28 mouse cellular contexts compared by ENCODE assay signal in genomic region chr1:190904714-190905113, GRCm38 (mm10). TPM values are rescaled to one million over a fixed set of nuclear protein-coding genes. Genes with fewer than 3 reads are reported as not detected.
DNase-seq lines count a peak whose midpoint lies in the region; ATAC-seq and TF ChIP-seq lines count a peak whose summit lies in the region.
"Had no signal": no experiment of that assay in that cellular context is flagged by ENCODE, and none has a peak within 500 bp of the region (broad histone marks: within the 10 kb centered on the region; RNA-seq: fewer than 3 reads in every experiment).

No protein-coding gene starts in this region.

- H3K9ac ChIP-seq in lung, embryonic 14.5 days, result no peak overlapping the region
- H3K9ac ChIP-seq in neural tube, embryonic 13.5 days, result no peak overlapping the region
- H3K9ac ChIP-seq in lung, postnatal 0 days (replicated peaks; ENCODE audit: low read depth), result no peak overlapping the region
- H3K9ac ChIP-seq in neural tube, embryonic 15.5 days (replicated peaks), result no peak overlapping the region
- H3K9ac ChIP-seq in liver, embryonic 11.5 days (ENCODE audit: low read depth, low read length), result no peak overlapping the region
- H3K9ac ChIP-seq: embryonic facial prominence, embryonic 13.5 days; forebrain, embryonic 12.5 days; forebrain, embryonic 15.5 days; heart, embryonic 12.5 days; heart, embryonic 15.5 days; hindbrain, embryonic 13.5 days had no signal

- no peak overlapping the region for H3K4me3 ChIP-seq in lung, embryonic 14.5 days (ENCODE audit: low read depth, low read length)
- H3K4me3 ChIP-seq in neural tube, embryonic 13.5 days, result no peak overlapping the region
- no peak overlapping the region for H3K4me3 ChIP-seq in lung, postnatal 0 days (ENCODE audit: low read depth, low read length)
- H3K4me3 ChIP-seq in neural tube, embryonic 15.5 days (replicated peaks), result no peak overlapping the region
- no peak overlapping the region for H3K4me3 ChIP-seq in liver, embryonic 11.5 days (ENCODE audit: low read depth, low read length)
- H3K4me3 ChIP-seq: embryonic facial prominence, embryonic 10.5 days; embryonic facial prominence, embryonic 13.5 days; erythroblast, embryonic 14.5 days; forebrain, embryonic 12.5 days; forebrain, embryonic 15.5 days; heart, embryonic 12.5 days; heart, embryonic 15.5 days; hindbrain, embryonic 10.5 days; hindbrain, embryonic 13.5 days had no signal

- H3K27ac ChIP-seq in lung, embryonic 14.5 days (ENCODE audit: low read depth), result no peak overlapping the region
- peak overlapping the region; percentile 62; the same call in 1 of the 2 replicates for H3K27ac ChIP-seq in neural tube, embryonic 13.5 days (replicated peaks)
- peak overlapping the region; percentile 69; the same call in 1 of the 2 replicates for H3K27ac ChIP-seq in lung, postnatal 0 days (ENCODE audit: low read length)
- H3K27ac ChIP-seq in neural tube, embryonic 15.5 days (replicated peaks), result 0 out of 2 replicates have a peak overlapping the region, but pooled peaks have one; percentile 43
- H3K27ac ChIP-seq in liver, embryonic 11.5 days (ENCODE audit: low read depth, low read length), result no peak overlapping the region
- H3K27ac ChIP-seq: embryonic facial prominence, embryonic 10.5 days; embryonic facial prominence, embryonic 13.5 days; forebrain, embryonic 12.5 days; forebrain, embryonic 15.5 days; heart, embryonic 15.5 days; hindbrain, embryonic 10.5 days had no signal

- peak; percentile 66; the same call in 1 of the 2 replicates for ATAC-seq in lung, embryonic 14.5 days (ENCODE audit: insufficient read depth)
- no peak for ATAC-seq in neural tube, embryonic 13.5 days (ENCODE audit: low read depth)
- ATAC-seq in lung, postnatal 0 days, result peak; percentile 84
- ATAC-seq in neural tube, embryonic 15.5 days (ENCODE audit: low FRiP score), result no peak
- ATAC-seq in liver, embryonic 11.5 days (replicated peaks; ENCODE audit: low FRiP score), result no peak
- ATAC-seq: CD4-positive, CD25-positive, alpha-beta regulatory T cell, adult 4 months; forebrain, embryonic 15.5 days had no signal

- H3K9me3 ChIP-seq in lung, embryonic 14.5 days (ENCODE audit: low read depth, low read length), result no peaks in the 10 kb centered on the region
- no peaks in the 10 kb centered on the region for H3K9me3 ChIP-seq in neural tube, embryonic 13.5 days
- no peaks in the 10 kb centered on the region for H3K9me3 ChIP-seq in lung, postnatal 0 days (ENCODE audit: low read length)
- H3K9me3 ChIP-seq in neural tube, embryonic 15.5 days (replicated peaks), result no peaks in the 10 kb centered on the region
- H3K9me3 ChIP-seq in liver, embryonic 11.5 days (ENCODE audit: control insufficient read depth, low read length), result no peaks in the 10 kb centered on the region
- H3K9me3 ChIP-seq: embryonic facial prominence, embryonic 10.5 days; embryonic facial prominence, embryonic 13.5 days; forebrain, embryonic 12.5 days; forebrain, embryonic 15.5 days; heart, embryonic 12.5 days; heart, embryonic 15.5 days; hindbrain, embryonic 10.5 days; hindbrain, embryonic 13.5 days had no signal

- H3K4me2 ChIP-seq in lung, embryonic 14.5 days, result no peak overlapping the region
- H3K4me2 ChIP-seq in neural tube, embryonic 13.5 days, result no peak overlapping the region
- H3K4me2 ChIP-seq in lung, postnatal 0 days (replicated peaks; ENCODE audit: low read depth, low read length), result no peak overlapping the region
- no peak overlapping the region for H3K4me2 ChIP-seq in neural tube, embryonic 15.5 days
- no peak overlapping the region for H3K4me2 ChIP-seq in liver, embryonic 11.5 days
- H3K4me2 ChIP-seq: embryonic facial prominence, embryonic 13.5 days; forebrain, embryonic 12.5 days; forebrain, embryonic 15.5 days; heart, embryonic 12.5 days; heart, embryonic 15.5 days; hindbrain, embryonic 13.5 days had no signal

- DNase-seq in lung, embryonic 14.5 days, result no peak
- no peak for DNase-seq in lung, postnatal 14 days
- DNase-seq in neural tube, embryonic 10.5 days (ENCODE audit: extremely low spot score, low spot score), result no peak
- DNase-seq in lung, postnatal 0 days (ENCODE audit: low spot score), result peak; percentile 50
- DNase-seq in liver, embryonic 11.5 days (ENCODE audit: low spot score), result no peak
- DNase-seq: adrenal gland, adult 2 months; adrenal gland, postnatal 14 days; cerebellum, adult 11-12 months; cerebellum, adult 8-10 months; cerebellum, postnatal 10 days; cerebellum, postnatal 36 days; embryo, embryonic 11 days; gastrocnemius, postnatal 25 days; heart, adult 18-20 months; heart, postnatal 10 days; heart, postnatal 36 days had no signal

- 66% methylated on average over 16 of the region's 16 CpGs for WGBS in lung, embryonic 14.5 days
- 91% methylated on average over 16 of the region's 16 CpGs for WGBS in neural tube, embryonic 13.5 days
- WGBS in lung, postnatal 0 days, result 65% methylated on average over 16 of the region's 16 CpGs
- WGBS in neural tube, embryonic 15.5 days, result 86% methylated on average over 16 of the region's 16 CpGs
- WGBS in liver, embryonic 11.5 days, result 89% methylated on average over 16 of the region's 16 CpGs

- no peak for TF ChIP-seq EP300 in lung, postnatal 0 days (IDR thresholded peaks at IDR 0.05)

- no peak for TF ChIP-seq CTCF in lung, embryonic 14.5 days (IDR thresholded peaks at IDR 0.05; ENCODE audit: low read depth)
- TF ChIP-seq CTCF in lung, postnatal 0 days (IDR thresholded peaks at IDR 0.05), result no peak

- H3K36me3 ChIP-seq in lung, embryonic 14.5 days (ENCODE audit: insufficient read depth), result peaks cover 13% of the 10 kb centered on the region; the same call in 1 of the 2 replicates
- H3K36me3 ChIP-seq in neural tube, embryonic 13.5 days, result peaks cover 28% of the 10 kb centered on the region
- 0 out of 2 replicates have a peak, but pooled peaks cover 4% of the 10 kb centered on the region for H3K36me3 ChIP-seq in lung, postnatal 0 days (ENCODE audit: insufficient read depth, low read length)
- H3K36me3 ChIP-seq in neural tube, embryonic 15.5 days, result peaks cover 16% of the 10 kb centered on the region
- H3K36me3 ChIP-seq in liver, embryonic 11.5 days (ENCODE audit: control insufficient read depth, insufficient read depth, low read length), result peaks cover 8% of the 10 kb centered on the region

- no peaks in the 10 kb centered on the region for H3K27me3 ChIP-seq in lung, embryonic 14.5 days (ENCODE audit: insufficient read depth, low read length)
- no peaks in the 10 kb centered on the region for H3K27me3 ChIP-seq in neural tube, embryonic 13.5 days
- H3K27me3 ChIP-seq in lung, postnatal 0 days (replicated peaks; ENCODE audit: insufficient read depth, low read length), result no peaks in the 10 kb centered on the region
- H3K27me3 ChIP-seq in neural tube, embryonic 15.5 days (replicated peaks), result no peaks in the 10 kb centered on the region
- no peaks in the 10 kb centered on the region for H3K27me3 ChIP-seq in liver, embryonic 11.5 days (replicated peaks; ENCODE audit: control insufficient read depth, insufficient read depth, low read length)
- H3K27me3 ChIP-seq: embryonic facial prominence, embryonic 13.5 days; forebrain, embryonic 12.5 days; forebrain, embryonic 15.5 days; heart, embryonic 12.5 days; heart, embryonic 15.5 days; hindbrain, embryonic 13.5 days had no signal

- 0 out of 2 replicates have a peak, but pooled peaks cover 3% of the 10 kb centered on the region for H3K4me1 ChIP-seq in lung, embryonic 14.5 days (ENCODE audit: insufficient read depth)
- peaks cover 32% of the 10 kb centered on the region for H3K4me1 ChIP-seq in neural tube, embryonic 13.5 days (replicated peaks)
- H3K4me1 ChIP-seq in lung, postnatal 0 days (ENCODE audit: insufficient read depth, low read depth, low read length), result peaks cover 12% of the 10 kb centered on the region
- peaks cover 12% of the 10 kb centered on the region for H3K4me1 ChIP-seq in neural tube, embryonic 15.5 days
- no peaks in the 10 kb centered on the region for H3K4me1 ChIP-seq in liver, embryonic 11.5 days (replicated peaks; ENCODE audit: control insufficient read depth, insufficient read depth, low read length)
- H3K4me1 ChIP-seq: forebrain, embryonic 12.5 days; heart, embryonic 12.5 days; heart, embryonic 15.5 days had no signal

RNA-seq across cellular contexts. Expression of gene Rps6kc1, which starts 6.9 kb away (rescaled TPM):
- 14.1 and 14.9 TPM in 2 replicates for polyA plus RNA-seq in lung, embryonic 14.5 days (2014; fragmentation: Nextera tagmentation; extraction: Ambion mirVana)
- 26.9 and 28.4 TPM in 2 replicates for polyA plus RNA-seq in neural tube, embryonic 13.5 days (2015; fragmentation: Nextera tagmentation; extraction: Ambion mirVana)
- polyA plus RNA-seq in lung, postnatal 0 days (2015; fragmentation: Nextera tagmentation; extraction: Ambion mirVana), result 8.5 and 9.7 TPM in 2 replicates
- polyA plus RNA-seq in neural tube, embryonic 15.5 days (2015; fragmentation: Nextera tagmentation; extraction: Ambion mirVana), result 26.5 and 27.3 TPM in 2 replicates
- 10.0 and 11.1 TPM in 2 replicates for polyA plus RNA-seq in liver, embryonic 11.5 days (2014; fragmentation: Nextera tagmentation; extraction: Ambion mirVana)

RNA-seq across cellular contexts. Expression of gene Angel2, which starts 20.2 kb away (rescaled TPM):
- polyA plus RNA-seq in lung, embryonic 14.5 days (2014; fragmentation: Nextera tagmentation; extraction: Ambion mirVana), result 45.3 and 47.6 TPM in 2 replicates
- polyA plus RNA-seq in neural tube, embryonic 13.5 days (2015; fragmentation: Nextera tagmentation; extraction: Ambion mirVana), result 51.4 and 63.2 TPM in 2 replicates
- polyA plus RNA-seq in lung, postnatal 0 days (2015; fragmentation: Nextera tagmentation; extraction: Ambion mirVana), result 37.7 and 40.4 TPM in 2 replicates
- polyA plus RNA-seq in neural tube, embryonic 15.5 days (2015; fragmentation: Nextera tagmentation; extraction: Ambion mirVana), result 37.4 and 42.2 TPM in 2 replicates
- 32.1 and 34.1 TPM in 2 replicates for polyA plus RNA-seq in liver, embryonic 11.5 days (2014; fragmentation: Nextera tagmentation; extraction: Ambion mirVana)

Comparison
In these comparisons a context has a peak if more than half of its experiments do, and no peak if none do; other contexts are left out.
1. H3K27ac ChIP-seq: peak in neural tube, embryonic 13.5 days (single experiment), lung, postnatal 0 days (single experiment) and neural tube, embryonic 15.5 days (single experiment); none in lung, embryonic 14.5 days (single experiment) and liver, embryonic 11.5 days (single experiment).
2. ATAC-seq: peak in lung, embryonic 14.5 days (single experiment) and lung, postnatal 0 days (single experiment); none in neural tube, embryonic 13.5 days (single experiment), neural tube, embryonic 15.5 days (single experiment) and liver, embryonic 11.5 days (single experiment).